Mouse (Mus musculus) kidney, embryonic 14.5 days (tissue): ENCODE measurements at regions not wholly inside any gene's neighbourhood (a gene's known extent, or its start where the extent isn't known, plus 50 kb on each side); places are given as distances from the start of the nearest gene placed in this dataset.

ENCODE experiments used
- ATAC-seq: fragments of 200-750 bp; cut with Nextera tagmentation; 2 replicates; pipeline ENCODE4 v1.8.0; 2017; ENCODE audit warnings: moderate number of reproducible peaks, mild to moderate bottlenecking, moderate TSS enrichment, moderate library complexity; ENCODE audit not compliant: low FRiP score, low TSS enrichment
- H3K27ac ChIP-seq: fragments of 300-500 bp; sonication (generic); 2 replicates; pipeline ENCODE4 v1.5.1; 2014; ENCODE audit warnings: low read depth, mild to moderate bottlenecking, low read length, moderate library complexity, mixed read lengths
- H3K27me3 ChIP-seq: fragments of 300-500 bp; sonication (generic); 2 replicates; pipeline ENCODE4 v1.6.1; 2014; ENCODE audit warnings: mild to moderate bottlenecking, low read length; ENCODE audit not compliant: control insufficient read depth, insufficient read depth
- H3K36me3 ChIP-seq: fragments of 300-500 bp; sonication (generic); 2 replicates; pipeline ENCODE4 v1.6.1; 2014; ENCODE audit warnings: low read length, mixed read lengths; ENCODE audit not compliant: control insufficient read depth, insufficient read depth
- H3K4me1 ChIP-seq: fragments of 300-500 bp; sonication (generic); 2 replicates; pipeline ENCODE4 v1.6.1; 2014; ENCODE audit warnings: low read length, mixed read lengths; ENCODE audit not compliant: control insufficient read depth, insufficient read depth
- H3K4me2 ChIP-seq: fragments of 300-500 bp; sonication (generic); replicated peaks from 2 replicates; pipeline ENCODE4 v1.6.1; 2014; ENCODE audit warnings: low read depth, mild to moderate bottlenecking, low read length
- H3K4me3 ChIP-seq: fragments of 300-500 bp; sonication (generic); 2 replicates; pipeline ENCODE4 v1.5.1; 2014; ENCODE audit warnings: mild to moderate bottlenecking, low read length
- H3K9ac ChIP-seq: fragments of 300-500 bp; sonication (generic); 2 replicates; pipeline ENCODE4 v1.6.1; 2014; ENCODE audit warnings: low read depth, mild to moderate bottlenecking, low read length, moderate library complexity
- H3K9me3 ChIP-seq: fragments of 300-500 bp; sonication (generic); 2 replicates; pipeline ENCODE4 v1.6.1; 2016; ENCODE audit warnings: low read length; ENCODE audit not compliant: control insufficient read depth
- WGBS: fragments of 180-500 bp; shearing (Covaris S2); extraction: QIAGEN DNeasy Blood & Tissue Kit; methylation state at CpG from one replicate; pipeline ENCODE4 v1.1.7; 2014; 5-methylcytosine and 5-hydroxymethylcytosine counted together

GRCm38 (mm10) chr14:86154688-86155087, 986.3 kb downstream of the Diaph3 start:
- H3K4me1 ChIP-seq: no peaks in the 10 kb centered on the region
- H3K36me3 ChIP-seq: no peaks in the 10 kb centered on the region
- no peaks in the 10 kb centered on the region for H3K9me3 ChIP-seq
- no peak overlapping the region for H3K4me3 ChIP-seq
- ATAC-seq: no peak
- no peak overlapping the region for H3K9ac ChIP-seq
- H3K27ac ChIP-seq: no peak overlapping the region
- no peak overlapping the region for H3K4me2 ChIP-seq
- no peaks in the 10 kb centered on the region for H3K27me3 ChIP-seq
- WGBS: 96% methylated on average over 3 of the region's 3 CpGs

- Histone ChIP-seq H3K4me1 (no peaks in the 10 kb centered on the region), H3K9me3 (no peaks in the 10 kb centered on the region), H3K36me3 (no peaks in the 10 kb centered on the region), H3K27me3 (no peaks in the 10 kb centered on the region), H3K4me2 (no peak overlapping the region), H3K27ac (no peak overlapping the region), H3K9ac (no peak overlapping the region), H3K4me3 (no peak overlapping the region)
- ATAC-seq: no peak
- WGBS: 100% methylated on average over 1 of the region's 1 CpGs
These were observed 989.8 kb downstream of the Diaph3 start for GRCm38 (mm10) chr14:86151276-86151675.

- WGBS: 96% methylated on average over 3 of the region's 3 CpGs
- H3K4me3 ChIP-seq: no peak overlapping the region
These were observed 990.6 kb downstream of the Diaph3 start for GRCm38 (mm10) chr14:86150329-86150866.

GRCm38 (mm10) chr14:86115254-86116057, 1025.6 kb downstream of the Diaph3 start:
- 78% methylated on average over 4 of the region's 4 CpGs for WGBS
- H3K27ac ChIP-seq: no peak overlapping the region

More at GRCm38 (mm10) chr14:86150329-86150866, 990.6 kb downstream of the Diaph3 start:
- Histone ChIP-seq H3K27ac (no peak overlapping the region), H3K27me3 (no peaks in the 10 kb centered on the region), H3K9ac (no peak overlapping the region), H3K9me3 (no peaks in the 10 kb centered on the region), H3K4me1 (no peaks in the 10 kb centered on the region), H3K4me2 (no peak overlapping the region), H3K36me3 (no peaks in the 10 kb centered on the region)
- ATAC-seq: no peak

DNA sequence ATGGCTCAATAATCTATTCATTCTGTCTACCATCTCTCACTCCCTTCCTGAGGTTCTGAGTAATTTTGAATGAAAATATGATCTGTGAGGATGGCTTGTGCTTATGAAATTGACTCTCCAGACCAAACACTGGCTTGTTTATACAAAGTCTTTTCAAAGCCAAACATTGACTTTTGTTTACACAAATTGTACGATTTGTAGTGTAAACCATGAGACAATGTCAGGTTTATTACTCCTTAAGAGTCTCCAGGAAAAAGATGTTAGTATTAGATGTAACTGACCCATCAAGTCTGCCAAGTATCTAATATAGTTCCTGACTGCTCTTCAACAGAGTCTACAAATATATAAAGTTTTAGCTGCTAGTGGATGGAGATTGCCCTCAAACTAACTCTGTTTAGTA, 1039.5 kb downstream of the Diaph3 start:
- H3K9ac ChIP-seq: no peak overlapping the region
- no peaks in the 10 kb centered on the region for H3K36me3 ChIP-seq
- H3K4me1 ChIP-seq: no peaks in the 10 kb centered on the region
- no peaks in the 10 kb centered on the region for H3K9me3 ChIP-seq
- ATAC-seq: no peak
- H3K27me3 ChIP-seq: no peaks in the 10 kb centered on the region
- 54% methylated on average over 1 of the region's 1 CpGs for WGBS
- H3K4me2 ChIP-seq: no peak overlapping the region
- H3K27ac ChIP-seq: no peak overlapping the region
- H3K4me3 ChIP-seq: no peak overlapping the region

More at GRCm38 (mm10) chr14:86115254-86116057, 1025.6 kb downstream of the Diaph3 start:
- Histone ChIP-seq H3K4me1 (no peaks in the 10 kb centered on the region), H3K9ac (no peak overlapping the region), H3K4me2 (no peak overlapping the region), H3K27me3 (no peaks in the 10 kb centered on the region), H3K4me3 (no peak overlapping the region), H3K36me3 (no peaks in the 10 kb centered on the region), H3K9me3 (no peaks in the 10 kb centered on the region)
- ATAC-seq: no peak

DNA sequence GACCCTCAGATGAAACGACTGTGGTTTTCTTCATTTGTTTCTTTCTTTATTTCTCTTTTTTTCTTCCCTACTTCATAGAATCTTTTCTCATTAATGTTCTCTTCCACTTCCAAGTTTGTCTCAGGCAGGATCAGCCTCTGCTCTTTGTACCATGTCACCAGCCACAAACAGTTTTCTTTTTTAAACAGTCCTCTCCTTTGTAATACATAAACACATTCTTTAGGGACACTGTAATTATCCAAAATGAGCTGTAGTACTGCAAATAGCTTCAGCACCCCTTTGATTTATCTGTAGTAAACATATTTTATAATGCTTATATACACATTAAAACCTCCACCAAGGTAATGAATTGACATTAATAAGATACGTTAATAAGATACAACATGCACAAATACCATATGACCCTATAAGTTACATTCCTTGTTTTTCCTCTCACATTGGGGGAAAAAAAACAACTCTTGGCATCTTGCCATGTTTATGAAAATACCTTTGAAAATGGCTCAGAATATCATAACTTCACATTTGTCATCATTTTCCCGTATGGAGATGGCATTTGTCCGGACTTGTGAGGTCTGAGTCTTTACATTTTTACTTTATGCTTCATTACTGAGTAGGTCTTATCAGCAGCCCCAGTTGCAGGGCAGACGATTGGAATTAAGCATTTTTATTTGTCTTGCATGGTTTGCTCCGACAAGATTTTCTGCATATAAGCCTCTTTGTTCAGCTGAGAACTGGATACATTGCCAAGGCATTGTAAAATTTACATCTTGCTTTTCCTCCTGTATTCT, 1070.5 kb downstream of the Diaph3 start:
- 67% methylated on average over 6 of the region's 6 CpGs for WGBS
- no peak for ATAC-seq

GRCm38 (mm10) chr14:86069329-86069728, 1071.7 kb downstream of the Diaph3 start:
- Histone ChIP-seq H3K9ac (no peak overlapping the region), H3K36me3 (no peaks in the 10 kb centered on the region), H3K4me3 (no peak overlapping the region), H3K27me3 (no peaks in the 10 kb centered on the region), H3K9me3 (no peaks in the 10 kb centered on the region), H3K4me1 (no peaks in the 10 kb centered on the region), H3K27ac (no peak overlapping the region), H3K4me2 (no peak overlapping the region)
- 42% methylated on average over 1 of the region's 1 CpGs for WGBS
- ATAC-seq: no peak

More for the DNA sequence above, 1070.5 kb downstream of the Diaph3 start:
- no peak overlapping the region for H3K27ac ChIP-seq
- H3K4me1 ChIP-seq: no peaks in the 10 kb centered on the region
- no peak overlapping the region for H3K4me3 ChIP-seq
- no peak overlapping the region for H3K4me2 ChIP-seq
- H3K9me3 ChIP-seq: no peaks in the 10 kb centered on the region
- no peak overlapping the region for H3K9ac ChIP-seq
- H3K36me3 ChIP-seq: no peaks in the 10 kb centered on the region
- H3K27me3 ChIP-seq: no peaks in the 10 kb centered on the region

- Histone ChIP-seq H3K4me1 (no peaks in the 10 kb centered on the region), H3K4me2 (no peak overlapping the region), H3K27ac (no peak overlapping the region), H3K27me3 (no peaks in the 10 kb centered on the region), H3K36me3 (no peaks in the 10 kb centered on the region), H3K4me3 (no peak overlapping the region), H3K9ac (no peak overlapping the region), H3K9me3 (no peaks in the 10 kb centered on the region)
- WGBS: 97% methylated on average over 1 of the region's 1 CpGs
- no peak for ATAC-seq
These were observed 1073.3 kb downstream of the Diaph3 start for GRCm38 (mm10) chr14:86067743-86068142.

GRCm38 (mm10) chr14:86063620-86063943, 1077.5 kb downstream of the Diaph3 start:
- ATAC-seq: no peak
- 85% methylated on average over 3 of the region's 3 CpGs for WGBS

More at GRCm38 (mm10) chr14:86063620-86063943, 1077.5 kb downstream of the Diaph3 start:
- Histone ChIP-seq H3K9me3 (no peaks in the 10 kb centered on the region), H3K36me3 (no peaks in the 10 kb centered on the region), H3K4me3 (no peak overlapping the region), H3K4me2 (no peak overlapping the region), H3K9ac (no peak overlapping the region), H3K27me3 (no peaks in the 10 kb centered on the region), H3K27ac (no peak overlapping the region), H3K4me1 (no peaks in the 10 kb centered on the region)
